Mouse (Mus musculus) hindlimb bud, embryonic 11.5 days (tissue): ENCODE measurements around the gene Gm10912.

Experiments used
- DNase-seq: peaks from one replicate; pipeline ENCODE4 v3.0.0-alpha.2; 2012; ENCODE audit warnings: low read depth, low spot score; ENCODE audit errors: extremely low spot score

Gm10912 gene

DNA sequence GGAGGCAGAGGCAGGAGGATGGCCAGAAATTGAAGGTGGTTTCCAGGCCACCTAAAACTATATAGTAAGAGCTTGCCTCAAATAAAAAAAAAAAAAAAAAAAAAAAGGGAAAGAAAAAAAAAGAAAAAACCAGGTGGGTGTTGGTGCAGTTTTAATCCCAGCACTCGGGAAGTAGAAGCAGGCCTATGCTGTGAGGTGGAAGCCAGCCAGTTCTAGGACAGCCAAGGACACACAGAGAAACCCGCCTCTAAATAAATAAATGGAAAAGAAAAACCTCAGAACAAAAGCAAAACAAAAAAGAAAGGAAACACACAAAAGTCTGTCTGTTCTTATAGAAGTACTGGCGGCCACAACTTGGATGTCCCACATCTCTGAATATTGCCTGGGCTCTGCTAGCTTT is 49.3 kb downstream of the Gm10912 start:
- DNase-seq = no peak
